Mouse (Mus musculus) skeletal muscle tissue, adult 2 months (tissue): ENCODE measurements around the gene Gm21876.
"Not testable (repeated sequence)": the region's sequence is repeated elsewhere in the genome, so short reads cannot be mapped to it uniquely, and the experiment has no call there.

ENCODE experiments used
- DNase-seq: peaks from one replicate; pipeline ENCODE4 v3.0.0-alpha.2; 2012; ENCODE audit warnings: low read depth, low spot score

The Gm21876 gene

DNA sequence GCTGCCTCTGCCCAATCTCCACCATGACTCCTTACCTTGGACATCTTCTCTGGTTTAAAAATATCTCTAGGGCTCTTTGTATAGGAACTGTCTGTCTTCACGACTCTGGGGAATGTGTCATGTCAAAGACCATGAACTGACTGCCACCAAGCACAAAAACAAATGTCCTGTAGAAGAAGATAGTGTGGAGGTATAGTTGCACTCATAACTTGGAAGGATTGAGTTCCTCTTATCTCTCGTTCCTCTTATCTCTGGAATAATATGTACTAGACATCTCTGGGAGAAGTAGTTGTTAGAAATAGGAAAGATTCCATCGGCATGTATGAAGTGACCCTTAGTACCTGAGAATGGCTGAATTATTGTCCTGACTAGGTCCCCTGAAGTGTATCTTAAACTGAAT lies at the start of gene Gm21876:
Gm21876 (minus strand) TSS at position 101 of the 400 bp plus-strand sequence.
- no peak for DNase-seq

DNA sequence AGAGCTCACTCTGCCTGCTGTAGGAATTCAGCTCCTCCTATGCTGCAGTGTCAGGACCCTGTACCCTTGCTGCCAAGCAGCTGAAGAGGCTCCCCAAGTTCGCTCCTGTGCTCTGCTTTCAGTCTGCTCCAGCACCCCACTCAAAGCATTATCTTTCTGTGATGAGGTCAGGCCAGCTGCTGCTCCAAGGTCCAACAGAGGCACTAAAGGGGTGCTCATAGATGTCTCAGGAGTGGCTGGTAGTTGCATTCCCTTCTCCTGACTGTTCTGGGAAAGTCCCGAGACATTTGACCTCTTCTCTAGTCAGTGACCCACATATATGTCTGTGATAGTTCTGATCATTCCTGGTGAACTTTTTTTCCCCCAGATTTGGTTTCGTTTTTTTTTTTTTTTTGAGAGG lies 45.0 kb upstream of the Gm21876 start:
- no peak for DNase-seq

DNA sequence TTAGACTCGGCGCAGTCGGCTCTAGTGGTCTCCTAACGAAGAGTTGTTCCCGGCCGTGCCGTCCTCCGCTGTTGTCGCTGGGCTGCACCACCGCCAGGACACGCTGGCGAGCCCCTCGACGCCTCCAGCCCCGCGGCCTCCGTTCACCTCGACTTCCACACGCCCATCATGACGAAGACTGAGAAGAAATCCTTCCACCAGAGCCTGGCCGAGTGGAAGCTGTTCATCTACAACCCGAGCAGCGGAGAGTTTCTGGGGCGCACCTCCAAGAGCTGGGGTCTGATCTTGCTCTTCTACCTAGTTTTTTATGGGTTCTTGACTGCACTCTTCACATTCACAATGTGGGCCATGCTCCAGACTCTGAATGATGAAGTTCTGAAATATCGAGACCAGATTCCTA lies 28.8 kb downstream of the Gm21876 start:
- DNase-seq, result not testable (repeated sequence)
